Mouse (Mus musculus) neural tube, embryonic 11.5 days (tissue): ENCODE results near the gene 1700029J07Rik. TPM values are rescaled to one million over a fixed set of nuclear protein-coding genes. Genes with fewer than 3 reads are reported as not detected.

Source experiments
- ATAC-seq: fragments of 200-750 bp; cut with Nextera tagmentation; 2 replicates; pipeline ENCODE4 v1.8.0; 2017; ENCODE audit warnings: moderate number of reproducible peaks, mild to moderate bottlenecking, moderate TSS enrichment, moderate library complexity; ENCODE audit not compliant: insufficient read depth, low FRiP score, low TSS enrichment
- DNase-seq: peaks from one replicate; pipeline ENCODE4 v3.0.0-alpha.2; 2015; ENCODE audit warnings: low spot score
- H3K27ac ChIP-seq: fragments of 300-500 bp; sonication (generic); 2 replicates; pipeline ENCODE4 v1.5.1; 2014; ENCODE audit warnings: low read depth, mild to moderate bottlenecking, low read length
- H3K27me3 ChIP-seq: fragments of 300-500 bp; sonication (generic); 2 replicates; pipeline ENCODE4 v1.6.1; 2014; ENCODE audit warnings: mild to moderate bottlenecking, low read length, mixed read lengths; ENCODE audit not compliant: control insufficient read depth, insufficient read depth
- H3K36me3 ChIP-seq: fragments of 300-500 bp; sonication (generic); 2 replicates; pipeline ENCODE4 v1.6.1; 2014; ENCODE audit warnings: mild to moderate bottlenecking, low read length, moderate library complexity, mixed read lengths; ENCODE audit not compliant: control insufficient read depth, insufficient read depth
- H3K4me1 ChIP-seq: fragments of 300-500 bp; sonication (generic); 2 replicates; pipeline ENCODE4 v1.6.1; 2014; ENCODE audit warnings: low read length, mixed read lengths; ENCODE audit not compliant: control insufficient read depth, insufficient read depth
- H3K4me2 ChIP-seq: fragments of 300-500 bp; sonication (generic); 2 replicates; pipeline ENCODE4 v1.6.1; 2014; ENCODE audit warnings: low read depth, mild to moderate bottlenecking, moderate library complexity
- H3K4me3 ChIP-seq: fragments of 300-500 bp; sonication (generic); 2 replicates; pipeline ENCODE4 v1.5.1; 2014; ENCODE audit warnings: low read depth, low read length
- H3K9ac ChIP-seq: fragments of 300-500 bp; sonication (generic); 2 replicates; pipeline ENCODE4 v1.6.1; 2014; ENCODE audit warnings: mild to moderate bottlenecking, low read length
- H3K9me3 ChIP-seq: fragments of 300-500 bp; sonication (generic); 2 replicates; pipeline ENCODE4 v1.6.1; 2016; ENCODE audit warnings: low read length; ENCODE audit not compliant: control insufficient read depth
- WGBS: fragments of 180-500 bp; shearing (Covaris S2); extraction: QIAGEN DNeasy Blood & Tissue Kit; methylation state at CpG from one replicate; pipeline ENCODE4 v1.1.7; 2014; 5-methylcytosine and 5-hydroxymethylcytosine counted together
- polyA plus RNA-seq: library from polyadenylated mRNA; unstranded; fragments of >200 nt; fragmentation: Nextera tagmentation; extraction: Ambion mirVana; gene quantifications from 2 replicates; pipeline ENCODE4 v1.2.1, GENCODE M21; 2014

The 1700029J07Rik gene
- polyA plus RNA-seq, 1 experiment from 2014 or later = 2.3 TPM

GRCm38 (mm10) chr8:45918891-45919290, 56.2 kb downstream of the 1700029J07Rik start:
- no peak overlapping the region for H3K9ac ChIP-seq
- no peak for DNase-seq
- WGBS = 87% methylated on average over 15 of the region's 15 CpGs
- no peak overlapping the region for H3K27ac ChIP-seq
- ATAC-seq = no peak
- no peaks in the 10 kb centered on the region for H3K27me3 ChIP-seq
- H3K4me1 ChIP-seq = no peaks in the 10 kb centered on the region
- no peaks in the 10 kb centered on the region for H3K9me3 ChIP-seq
- H3K36me3 ChIP-seq = no peaks in the 10 kb centered on the region
- no peak overlapping the region for H3K4me3 ChIP-seq
- no peak overlapping the region for H3K4me2 ChIP-seq

- DNase-seq (no peak), ATAC-seq (no peak)
- no peaks in the 10 kb centered on the region for H3K36me3 ChIP-seq
- H3K4me3 ChIP-seq = no peak overlapping the region
- H3K4me2 ChIP-seq = no peak overlapping the region
- whole genome bisulfite sequencing = 80% methylated on average over 20 of the region's 20 CpGs
- no peaks in the 10 kb centered on the region for H3K27me3 ChIP-seq
- H3K4me1 ChIP-seq = no peaks in the 10 kb centered on the region
- H3K9ac ChIP-seq = no peak overlapping the region
- no peaks in the 10 kb centered on the region for H3K9me3 ChIP-seq
- no peak overlapping the region for H3K27ac ChIP-seq
These were observed 57.9 kb downstream of the 1700029J07Rik start for GRCm38 (mm10) chr8:45917040-45917679.

- no peaks in the 10 kb centered on the region for H3K27me3 ChIP-seq
- DNase-seq (no peak), ATAC-seq (no peak)
- H3K4me2 ChIP-seq = no peak overlapping the region
- H3K9ac ChIP-seq = no peak overlapping the region
- H3K9me3 ChIP-seq = no peaks in the 10 kb centered on the region
- no peaks in the 10 kb centered on the region for H3K36me3 ChIP-seq
- no peak overlapping the region for H3K27ac ChIP-seq
- H3K4me1 ChIP-seq = no peaks in the 10 kb centered on the region
- no peak overlapping the region for H3K4me3 ChIP-seq
- WGBS = 84% methylated on average over 3 of the region's 3 CpGs
These were observed 58.6 kb downstream of the 1700029J07Rik start for GRCm38 (mm10) chr8:45916496-45916895.

GRCm38 (mm10) chr8:45913707-45914106, 61.3 kb downstream of the 1700029J07Rik start:
- H3K9ac ChIP-seq = no peak overlapping the region
- no peaks in the 10 kb centered on the region for H3K9me3 ChIP-seq
- no peaks in the 10 kb centered on the region for H3K36me3 ChIP-seq
- WGBS = 90% methylated on average over 11 of the region's 11 CpGs
- no peaks in the 10 kb centered on the region for H3K27me3 ChIP-seq
- no peak overlapping the region for H3K27ac ChIP-seq
- no peak for DNase-seq
- H3K4me3 ChIP-seq = no peak overlapping the region
- no peak overlapping the region for H3K4me2 ChIP-seq
- H3K4me1 ChIP-seq = no peaks in the 10 kb centered on the region
- ATAC-seq = no peak

GRCm38 (mm10) chr8:45906251-45906619, 68.8 kb downstream of the 1700029J07Rik start:
- Histone ChIP-seq H3K9ac (no peak overlapping the region), H3K27ac (no peak overlapping the region), H3K36me3 (no peaks in the 10 kb centered on the region), H3K4me3 (no peak overlapping the region), H3K4me1 (no peaks in the 10 kb centered on the region), H3K4me2 (no peak overlapping the region), H3K9me3 (no peaks in the 10 kb centered on the region), H3K27me3 (no peaks in the 10 kb centered on the region)
- WGBS = 89% methylated on average over 4 of the region's 4 CpGs
- DNase-seq = no peak
- ATAC-seq = no peak

- H3K4me2 ChIP-seq = no peak overlapping the region
These were observed 69.3 kb downstream of the 1700029J07Rik start for GRCm38 (mm10) chr8:45905591-45906250.

GRCm38 (mm10) chr8:45903659-45904058, 71.4 kb downstream of the 1700029J07Rik start:
- DNase-seq = no peak
- ATAC-seq = no peak
- 50% methylated on average over 3 of the region's 3 CpGs for WGBS

More at GRCm38 (mm10) chr8:45905591-45906250, 69.3 kb downstream of the 1700029J07Rik start:
- Histone ChIP-seq H3K27ac (no peak overlapping the region), H3K4me1 (no peaks in the 10 kb centered on the region), H3K9ac (no peak overlapping the region), H3K36me3 (no peaks in the 10 kb centered on the region), H3K27me3 (no peaks in the 10 kb centered on the region), H3K4me3 (no peak overlapping the region), H3K9me3 (no peaks in the 10 kb centered on the region)
- DNase-seq (no peak), ATAC-seq (no peak)
- 82% methylated on average over 7 of the region's 7 CpGs for WGBS

More at GRCm38 (mm10) chr8:45903659-45904058, 71.4 kb downstream of the 1700029J07Rik start:
- Histone ChIP-seq H3K27me3 (no peaks in the 10 kb centered on the region), H3K27ac (no peak overlapping the region), H3K4me1 (no peaks in the 10 kb centered on the region), H3K4me3 (no peak overlapping the region), H3K9ac (no peak overlapping the region), H3K9me3 (no peaks in the 10 kb centered on the region), H3K36me3 (no peaks in the 10 kb centered on the region), H3K4me2 (no peak overlapping the region)
